Mouse (Mus musculus) embryo, embryonic 9.5 days (tissue): ENCODE results near the gene Ugt1a7c.

Source experiments
- DNase-seq: peaks from one replicate; pipeline ENCODE4 v3.0.0-alpha.2; 2017; ENCODE audit errors: extremely low spot score

Gene Ugt1a7c

DNA sequence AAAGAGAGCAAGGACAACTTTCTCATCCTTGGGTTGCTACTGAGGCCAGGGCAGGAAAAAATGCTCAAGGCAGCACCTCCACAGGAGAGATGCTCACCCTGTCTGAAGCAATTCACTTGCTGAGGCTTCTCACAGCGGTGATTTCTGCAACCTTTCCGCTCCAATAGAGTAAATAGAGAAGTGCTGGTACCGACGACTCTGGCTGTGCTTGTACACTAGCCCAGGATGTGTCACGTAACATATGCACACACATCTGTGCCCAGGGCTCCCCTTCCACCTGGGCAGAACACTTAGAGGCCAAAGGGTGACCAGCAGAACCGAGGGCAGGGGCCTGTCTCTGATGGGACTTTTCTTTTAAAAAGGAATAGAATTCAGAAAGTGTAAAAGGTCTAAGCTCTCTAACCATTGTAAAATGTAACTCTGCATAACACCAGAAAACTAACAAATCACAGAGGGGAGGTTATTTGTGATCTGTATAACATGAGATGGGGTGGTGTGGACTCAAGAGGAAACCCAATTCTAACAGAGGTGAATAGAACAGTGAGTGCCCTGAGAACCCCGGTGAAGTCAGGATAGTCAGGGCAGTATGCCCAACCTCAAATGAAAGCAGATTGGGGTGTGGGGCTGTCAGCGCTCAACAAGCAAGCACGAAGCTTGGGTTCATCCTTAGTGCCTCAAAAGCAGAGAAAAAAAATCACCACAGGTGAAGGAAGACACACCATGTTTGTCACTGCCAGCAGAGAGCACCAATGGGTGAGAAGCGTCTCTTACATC lies 165.9 kb downstream of the Ugt1a7c start:
- no peak for DNase-seq

DNA sequence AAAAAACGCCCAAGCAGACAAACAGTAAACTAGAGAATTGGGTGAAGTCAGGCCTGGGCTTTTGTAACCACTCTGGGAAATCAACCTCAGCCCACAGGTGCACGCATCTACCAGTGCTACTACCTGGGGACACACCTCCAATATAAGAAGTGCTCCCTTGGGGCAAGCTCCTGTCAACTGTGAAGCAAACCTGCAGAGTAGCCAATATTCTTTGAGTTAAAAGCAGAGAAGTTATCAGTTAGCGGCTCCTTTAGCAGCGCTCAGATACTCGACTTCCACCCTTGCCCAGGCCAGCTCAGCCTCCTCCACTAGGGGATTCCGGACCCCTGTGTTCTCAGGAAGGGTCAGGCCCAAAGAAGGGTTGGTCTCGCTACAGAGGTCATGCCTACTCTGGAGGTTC lies 166.8 kb downstream of the Ugt1a7c start:
- no peak for DNase-seq

DNA sequence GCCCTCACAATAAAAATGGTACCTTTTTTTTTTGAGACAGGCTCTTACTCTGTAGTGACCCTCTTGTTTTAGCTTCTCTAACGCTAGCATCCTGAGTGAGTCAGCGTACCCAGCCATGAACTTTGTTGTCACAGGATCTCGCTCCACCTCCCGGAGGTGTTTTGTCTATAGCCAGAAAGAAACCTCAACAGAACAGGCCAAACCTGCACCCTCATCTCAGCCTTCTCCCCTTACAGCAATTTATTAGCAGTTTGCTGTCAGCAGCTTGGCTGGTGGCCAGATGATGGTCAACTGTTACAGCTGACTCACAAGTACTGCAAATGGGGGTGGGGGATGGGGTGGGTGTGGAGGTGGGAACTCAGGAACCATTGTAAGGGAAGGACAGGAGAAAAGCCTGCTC lies 167.4 kb downstream of the Ugt1a7c start:
- no peak for DNase-seq

DNA sequence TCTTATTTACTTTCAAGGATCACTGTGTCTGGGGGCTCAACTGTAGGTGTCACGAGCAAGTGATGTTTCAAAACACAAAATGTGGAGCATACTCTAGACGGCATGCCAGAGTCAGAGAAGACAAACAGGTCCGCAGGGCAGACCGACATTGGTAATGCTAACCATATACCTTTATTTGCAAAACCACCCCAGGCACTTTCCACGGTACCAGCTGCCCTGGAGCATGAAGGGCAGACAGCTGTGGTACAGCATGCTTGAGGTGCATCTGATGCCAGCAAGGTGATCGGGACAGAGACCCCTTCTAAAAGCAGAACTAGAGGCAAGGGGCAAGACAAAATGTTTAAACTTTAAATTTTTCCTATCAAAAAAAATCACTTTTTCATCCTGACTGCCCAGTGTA lies 168.1 kb downstream of the Ugt1a7c start:
- no peak for DNase-seq

GRCm38 (mm10) chr1:88263778-88264177 lies 168.9 kb downstream of the Ugt1a7c start:
- no peak for DNase-seq

- no peak for DNase-seq
Observed at GRCm38 (mm10) chr1:88264237-88264868, 169.5 kb downstream of the Ugt1a7c start.

DNA sequence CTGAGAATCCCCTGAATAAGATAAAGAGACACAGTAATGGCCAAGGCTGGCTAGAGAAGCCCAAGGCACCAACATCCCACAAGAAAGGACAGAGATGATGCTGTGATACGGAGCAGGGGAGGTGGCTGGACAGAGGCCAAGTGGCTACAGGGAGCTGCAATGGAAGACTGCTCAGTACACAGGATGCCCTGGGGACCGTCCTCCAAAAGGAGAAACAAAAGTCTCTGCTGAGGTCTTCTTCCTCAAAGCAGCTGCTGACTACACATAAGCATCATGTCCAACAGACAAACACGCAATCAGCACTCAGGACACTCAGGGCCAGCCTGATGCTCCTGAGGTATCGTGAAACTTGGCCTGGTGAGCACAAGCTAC lies 170.0 kb downstream of the Ugt1a7c start:
- DNase-seq: no peak

- no peak for DNase-seq
Observed at GRCm38 (mm10) chr1:88266123-88266522, 171.3 kb downstream of the Ugt1a7c start.

DNA sequence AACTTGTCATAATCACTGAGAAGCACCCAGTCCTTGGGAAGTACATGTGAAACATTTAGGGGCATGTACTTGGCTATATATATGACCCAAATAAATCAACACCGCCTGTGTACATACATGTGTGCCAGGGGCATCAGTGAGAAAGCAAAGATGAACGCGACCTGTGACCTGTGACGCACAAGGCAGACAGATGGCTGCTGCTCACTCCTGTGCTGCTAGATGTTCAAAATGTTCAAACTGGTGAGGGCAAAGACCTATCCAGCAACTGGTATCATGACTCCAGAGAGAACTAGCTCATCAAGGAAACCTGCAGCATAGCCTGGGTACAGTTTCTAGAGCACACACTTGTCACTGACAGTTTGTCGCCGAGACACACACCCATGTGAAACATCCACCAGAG lies 172.6 kb downstream of the Ugt1a7c start:
- DNase-seq: no peak

DNA sequence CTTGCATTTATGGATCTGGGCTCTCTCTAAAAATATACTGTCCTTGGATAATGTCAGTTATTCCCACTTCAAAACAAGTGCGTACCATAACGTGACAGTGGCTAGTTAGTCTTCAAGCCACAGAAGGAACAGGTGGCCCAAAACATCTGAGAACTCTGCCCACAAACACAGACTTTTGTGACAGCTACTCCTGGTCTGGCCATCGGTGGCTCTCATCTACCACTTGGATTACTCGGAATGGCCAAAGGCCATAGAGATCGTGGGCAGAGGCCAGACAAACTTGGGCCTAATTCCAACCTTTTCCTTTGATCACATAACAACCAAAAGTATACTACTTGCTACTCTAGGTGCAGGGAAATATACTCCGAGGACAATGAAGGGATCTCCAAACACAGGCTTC lies 173.2 kb downstream of the Ugt1a7c start:
- DNase-seq: no peak
